Comparison of ENCODE assay signal across 24 mouse cellular contexts in genomic region chr2:169286701-169287100, GRCm38 (mm10).
A peak's percentile ranks its signal among the peaks of the same experiment; 100 is the strongest.
DNase-seq lines count a peak whose midpoint lies in the region; TF ChIP-seq lines count a peak whose summit lies in the region.
"Had no signal": no experiment of that assay in that cellular context is flagged by ENCODE, and none has a peak within 500 bp of the region (broad histone marks: within the 10 kb centered on the region; RNA-seq: fewer than 3 reads in every experiment).

No protein-coding gene starts in this region.

- H3K27me3 ChIP-seq in kidney, adult 2 months (replicated peaks; ENCODE audit: control insufficient read depth, insufficient read depth, low read length) = no peaks in the 10 kb centered on the region; the same call in 1 of the 2 replicates
- H3K27me3 ChIP-seq: CH12.LX; embryonic facial prominence, embryonic 12.5 days; forebrain, embryonic 13.5 days; forebrain, embryonic 15.5 days; Patski had no signal

- DNase-seq in cerebellum, postnatal 10 days = peak; percentile 23 to 24
- no peak for DNase-seq in cerebellum, adult 9-11 months
- peak; percentile 19 for DNase-seq in kidney, postnatal 10 days
- DNase-seq in kidney, adult 2 months = no peak
- DNase-seq in lung, postnatal 10 days = peak; percentile 9
- DNase-seq in lung, postnatal 36 days = no peak
- peak; percentile 85 for DNase-seq in R1 (ENCODE audit: low read depth, low spot score)
- no peak for DNase-seq in right cerebral cortex, postnatal 10 days (ENCODE audit: low spot score in 2 of 2)
- DNase-seq: adrenal gland, adult 8-10 months; adrenal gland, postnatal 14 days; adrenal gland, postnatal 36 days; B cell, adult 2 months; cerebellum, adult 11-12 months; cerebellum, adult 2 months; cerebellum, adult 9-10 months; cerebellum, postnatal 25 days; forebrain, postnatal 0 days had no signal

- no peak for TF ChIP-seq POLR2A in kidney, adult 2 months (IDR thresholded peaks at IDR 0.05; ENCODE audit: low read depth, low read length)

- H3K4me3 ChIP-seq in kidney, adult 2 months (ENCODE audit: insufficient read depth, low read depth, low read length) = no peak overlapping the region
- H3K4me3 ChIP-seq: embryonic facial prominence, embryonic 10.5 days; embryonic facial prominence, embryonic 12.5 days; forebrain, embryonic 13.5 days; forebrain, embryonic 15.5 days had no signal

- WGBS in kidney, adult 2 months = 82% methylated on average over 7 of the region's 7 CpGs

- no peaks in the 10 kb centered on the region for H3K4me1 ChIP-seq in kidney, adult 2 months (ENCODE audit: control insufficient read depth, insufficient read depth, low read length)
- H3K4me1 ChIP-seq: embryonic facial prominence, embryonic 12.5 days; forebrain, embryonic 15.5 days had no signal

- TF ChIP-seq CTCF in kidney, adult 2 months (conservative IDR thresholded peaks at IDR 0.05; ENCODE audit: insufficient read depth, insufficient read length, low read depth, low read length) = no peak

- H3K27ac ChIP-seq in kidney, adult 2 months (ENCODE audit: insufficient read depth, low read depth, low read length) = no peak overlapping the region
- H3K27ac ChIP-seq: embryonic facial prominence, embryonic 10.5 days; embryonic facial prominence, embryonic 12.5 days; forebrain, embryonic 13.5 days; forebrain, embryonic 15.5 days had no signal

- no peaks in the 10 kb centered on the region for H3K36me3 ChIP-seq in kidney, adult 2 months (ENCODE audit: control insufficient read depth, insufficient read depth, low read length)
- H3K36me3 ChIP-seq: embryonic facial prominence, embryonic 10.5 days; embryonic facial prominence, embryonic 12.5 days; forebrain, embryonic 15.5 days; G1E had no signal

Comparison
In these comparisons a context has a peak if more than half of its experiments do, and no peak if none do; other contexts are left out.
1. DNase-seq: peak in cerebellum, postnatal 10 days (2 of 2), kidney, postnatal 10 days (single experiment), lung, postnatal 10 days (single experiment) and R1 (single experiment); none in cerebellum, adult 9-11 months (single experiment), kidney, adult 2 months (single experiment), lung, postnatal 36 days (single experiment) and right cerebral cortex, postnatal 10 days (0 of 2).